Mouse (Mus musculus): Measurements from ENCODE around the gene Gck.

GRCm38 (mm10) chr11:5904357-5904756, 45.5 kb downstream of the Gck start:
- TF ChIP-seq CTCF (IDR thresholded peaks at IDR 0.05; ENCODE audit: extremely low read depth, insufficient read length, insufficient replicate concordance, low read depth, low read length) (no peak), POLR2A (IDR thresholded peaks at IDR 0.05; ENCODE audit: low read depth, low read length) (no peak)

Measured in small intestine, adult 2 months (tissue).